8 mouse cellular contexts compared by ENCODE assay signal in genomic region chr12:31507718-31508364, GRCm38 (mm10). TPM values are rescaled to one million over a fixed set of nuclear protein-coding genes. Genes with fewer than 3 reads are reported as not detected.
A peak's percentile ranks its signal among the peaks of the same experiment; 100 is the strongest.
DNase-seq lines count a peak whose midpoint lies in the region; ATAC-seq and TF ChIP-seq lines count a peak whose summit lies in the region.

No protein-coding gene starts in this region.

- no peak overlapping the region for H3K9ac ChIP-seq in heart, postnatal 0 days (replicated peaks; ENCODE audit: low read depth, low read length)
- H3K9ac ChIP-seq in midbrain, embryonic 15.5 days, result no peak overlapping the region
- H3K9ac ChIP-seq in midbrain, embryonic 11.5 days (ENCODE audit: low read length), result no peak overlapping the region

- no peaks in the 10 kb centered on the region for H3K9me3 ChIP-seq in heart, postnatal 0 days (replicated peaks; ENCODE audit: control insufficient read depth, low read length)
- no peaks in the 10 kb centered on the region for H3K9me3 ChIP-seq in heart, embryonic 10.5 days
- no peaks in the 10 kb centered on the region for H3K9me3 ChIP-seq in midbrain, embryonic 15.5 days
- no peaks in the 10 kb centered on the region for H3K9me3 ChIP-seq in midbrain, embryonic 11.5 days (ENCODE audit: control insufficient read depth, low read length)

- no peak for TF ChIP-seq EP300 in heart, postnatal 0 days (IDR thresholded peaks at IDR 0.05; ENCODE audit: low read depth)

- no peak overlapping the region for H3K4me2 ChIP-seq in heart, postnatal 0 days (ENCODE audit: low read depth, low read length)
- H3K4me2 ChIP-seq in midbrain, embryonic 15.5 days, result no peak overlapping the region
- no peak overlapping the region for H3K4me2 ChIP-seq in midbrain, embryonic 11.5 days

- intact Hi-C loops in left cerebral cortex, postnatal 10 days (cut with DNase I), result loop anchor here (5.0 to 10.0 kb wide), 2 partner anchors 147 to 414 kb away; partner anchors contain the start of genes Cog5 and Dus4l

- H3K27me3 ChIP-seq in heart, postnatal 0 days (ENCODE audit: control insufficient read depth, insufficient read depth, low read length), result no peaks in the 10 kb centered on the region
- no peaks in the 10 kb centered on the region for H3K27me3 ChIP-seq in heart, embryonic 10.5 days (ENCODE audit: insufficient read depth, poor library complexity, severe bottlenecking)
- no peaks in the 10 kb centered on the region for H3K27me3 ChIP-seq in midbrain, embryonic 15.5 days (replicated peaks)
- no peaks in the 10 kb centered on the region for H3K27me3 ChIP-seq in midbrain, embryonic 11.5 days (ENCODE audit: control insufficient read depth, insufficient read depth, low read length)

- H3K36me3 ChIP-seq in heart, postnatal 0 days (replicated peaks; ENCODE audit: control insufficient read depth, insufficient read depth, low read length), result no peaks in the 10 kb centered on the region
- H3K36me3 ChIP-seq in heart, embryonic 10.5 days, result no peaks in the 10 kb centered on the region
- no peaks in the 10 kb centered on the region for H3K36me3 ChIP-seq in midbrain, embryonic 15.5 days (replicated peaks)
- H3K36me3 ChIP-seq in midbrain, embryonic 11.5 days (ENCODE audit: control insufficient read depth, insufficient read depth, low read length), result no peaks in the 10 kb centered on the region

- 31% methylated on average over 6 of the region's 6 CpGs for WGBS in heart, postnatal 0 days
- 42% methylated on average over 6 of the region's 6 CpGs for WGBS in heart, embryonic 10.5 days
- 43% methylated on average over 6 of the region's 6 CpGs for WGBS in midbrain, embryonic 15.5 days
- 43% methylated on average over 6 of the region's 6 CpGs for WGBS in midbrain, embryonic 11.5 days

- no peak for ATAC-seq in heart, postnatal 0 days (ENCODE audit: insufficient read depth, low read depth)
- ATAC-seq in midbrain, embryonic 15.5 days (replicated peaks), result 0 out of 2 replicates have a peak, but pooled peaks have one; percentile 58
- ATAC-seq in midbrain, embryonic 11.5 days (ENCODE audit: low FRiP score), result no peak
- peak; percentile 34; the same call in 1 of the 2 replicates for ATAC-seq in megakaryocyte progenitor cell, adult 5-6 weeks (replicated peaks; ENCODE audit: poor library complexity)
- no peak for ATAC-seq in inflammation-experienced regulatory T-cells, adult 6 months

- H3K4me1 ChIP-seq in heart, postnatal 0 days (ENCODE audit: control insufficient read depth, insufficient read depth), result no peaks in the 10 kb centered on the region
- 0 out of 2 replicates have a peak, but pooled peaks cover 4% of the 10 kb centered on the region for H3K4me1 ChIP-seq in heart, embryonic 10.5 days
- no peaks in the 10 kb centered on the region for H3K4me1 ChIP-seq in midbrain, embryonic 15.5 days
- no peaks in the 10 kb centered on the region for H3K4me1 ChIP-seq in midbrain, embryonic 11.5 days (ENCODE audit: control insufficient read depth, insufficient read depth, low read length)

- peak; percentile 59 for DNase-seq in heart, postnatal 0 days (ENCODE audit: low spot score)
- DNase-seq in heart, embryonic 10.5 days (ENCODE audit: low spot score), result no peak
- no peak for DNase-seq in midbrain, embryonic 11.5 days (ENCODE audit: low spot score, missing footprints)
- peak; percentile 53 for DNase-seq in ZHBTc4 (ENCODE audit: low read depth, low spot score)
- no peak for DNase-seq in left cerebral cortex, postnatal 10 days (ENCODE audit: extremely low spot score in 1 of 2, low spot score in 2 of 2)

- TF ChIP-seq CTCF in heart, postnatal 0 days (IDR thresholded peaks at IDR 0.05; ENCODE audit: low read depth), result peak; percentile 55

- no peak overlapping the region for H3K27ac ChIP-seq in heart, postnatal 0 days (ENCODE audit: low read depth)
- no peak overlapping the region for H3K27ac ChIP-seq in heart, embryonic 10.5 days
- H3K27ac ChIP-seq in midbrain, embryonic 15.5 days, result no peak overlapping the region
- no peak overlapping the region for H3K27ac ChIP-seq in midbrain, embryonic 11.5 days (ENCODE audit: low read depth, low read length)

- no peak overlapping the region for H3K4me3 ChIP-seq in heart, postnatal 0 days (ENCODE audit: low read depth, low read length)
- H3K4me3 ChIP-seq in heart, embryonic 10.5 days, result no peak overlapping the region
- no peak overlapping the region for H3K4me3 ChIP-seq in midbrain, embryonic 15.5 days
- H3K4me3 ChIP-seq in midbrain, embryonic 11.5 days (ENCODE audit: low read depth, low read length), result no peak overlapping the region

RNA-seq across cellular contexts. Expression of gene Cbll1, which starts 8.4 kb away (rescaled TPM):
- total RNA-seq in heart, postnatal 0 days (2014; rRNA removed; ENCODE audit: low replicate concordance), result 6.4 and 10.4 TPM in 2 replicates
- 5.1 and 5.4 TPM in 2 replicates for polyA plus RNA-seq in heart, postnatal 0 days (2015; fragmentation: Nextera tagmentation; extraction: Ambion mirVana)
- 10.6 and 12.6 TPM in 2 replicates for polyA plus RNA-seq in heart, embryonic 10.5 days (2016; fragmentation: Nextera tagmentation; extraction: Ambion mirVana)
- 17.9 and 19.8 TPM in 2 replicates for polyA plus RNA-seq in midbrain, embryonic 15.5 days (2015; fragmentation: Nextera tagmentation; extraction: Ambion mirVana)
- polyA plus RNA-seq in midbrain, embryonic 11.5 days (2014; fragmentation: Nextera tagmentation; extraction: Ambion mirVana), result 26.9 and 30.4 TPM in 2 replicates
- 48.2 and 52.8 TPM in 2 replicates for total RNA-seq in megakaryocyte progenitor cell, adult 5-6 weeks (2015)
- total RNA-seq in megakaryocyte progenitor cell, adult 5-6 weeks (2017), result 6.4 and 7.5 TPM in 2 replicates
- polyA plus RNA-seq in inflammation-experienced regulatory T-cells, adult 6 months (2017; shearing (Covaris generic)), result 10 to 100 TPM; 28.9 to 31.9 (median 30.2) TPM
- total RNA-seq in left cerebral cortex, postnatal 10 days (2021), result 10 to 100 TPM; 22.5 to 22.6 TPM

RNA-seq across cellular contexts. Expression of gene Slc26a4, which starts 51.9 kb away (rescaled TPM):
- total RNA-seq in heart, postnatal 0 days (2014; rRNA removed; ENCODE audit: low replicate concordance), result not detected in 2 replicates
- polyA plus RNA-seq in heart, postnatal 0 days (2015; fragmentation: Nextera tagmentation; extraction: Ambion mirVana), result 0.12 and 0.16 TPM in 2 replicates
- polyA plus RNA-seq in heart, embryonic 10.5 days (2016; fragmentation: Nextera tagmentation; extraction: Ambion mirVana), result 0.05 and 0.18 TPM in 2 replicates
- polyA plus RNA-seq in midbrain, embryonic 15.5 days (2015; fragmentation: Nextera tagmentation; extraction: Ambion mirVana), result 0.09 and 0.14 TPM in 2 replicates
- polyA plus RNA-seq in midbrain, embryonic 11.5 days (2014; fragmentation: Nextera tagmentation; extraction: Ambion mirVana), result not detected in 2 replicates
- total RNA-seq in megakaryocyte progenitor cell, adult 5-6 weeks (2015), result not detected in 2 replicates
- not detected in 2 replicates for total RNA-seq in megakaryocyte progenitor cell, adult 5-6 weeks (2017)
- not detected for polyA plus RNA-seq in inflammation-experienced regulatory T-cells, adult 6 months (2017; shearing (Covaris generic))
- total RNA-seq in left cerebral cortex, postnatal 10 days (2021), result 1 to 10 TPM in 1 of 2 experiments, under 1 TPM in 1; 0.84 to 1.3 TPM

Comparison
In these comparisons a context has a peak if more than half of its experiments do, and no peak if none do; other contexts are left out.
1. ATAC-seq: peak in midbrain, embryonic 15.5 days (single experiment) and megakaryocyte progenitor cell, adult 5-6 weeks (single experiment); none in heart, postnatal 0 days (single experiment), midbrain, embryonic 11.5 days (single experiment) and inflammation-experienced regulatory T-cells, adult 6 months (single experiment).
2. DNase-seq: peak in heart, postnatal 0 days (single experiment) and ZHBTc4 (single experiment); none in heart, embryonic 10.5 days (single experiment), midbrain, embryonic 11.5 days (single experiment) and left cerebral cortex, postnatal 10 days (0 of 2).